Comparison of ENCODE assay signal across 12 mouse cellular contexts in the genomic region with DNA sequence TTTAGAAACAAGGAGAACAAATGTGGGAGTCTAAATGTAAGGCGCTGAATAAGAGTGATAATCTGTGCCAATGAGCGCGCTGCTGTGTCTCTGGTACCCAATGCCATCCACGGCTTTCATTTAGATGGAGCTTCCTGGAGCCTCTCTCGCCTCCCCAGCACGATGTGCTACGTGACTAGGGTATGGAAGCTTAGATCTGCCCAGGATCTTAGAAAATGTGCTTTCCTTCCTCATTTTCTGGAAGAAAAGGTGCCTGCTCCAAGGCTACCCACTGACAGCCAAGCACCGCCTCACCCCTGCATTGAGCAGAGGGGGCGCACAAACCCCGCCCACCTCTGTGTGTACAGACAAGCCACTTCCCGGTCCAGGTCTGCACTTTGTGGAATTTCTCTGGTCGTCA. TPM values are rescaled to one million over a fixed set of nuclear protein-coding genes. Genes with fewer than 3 reads are reported as not detected.
DNase-seq lines count a peak whose midpoint lies in the region; ATAC-seq and TF ChIP-seq lines count a peak whose summit lies in the region.
"Had no signal": no experiment of that assay in that cellular context is flagged by ENCODE, and none has a peak within 500 bp of the region (broad histone marks: within the 10 kb centered on the region; RNA-seq: fewer than 3 reads in every experiment).

No protein-coding gene starts in this region.

- no peak for TF ChIP-seq CTCF in left cerebral cortex, adult 2 months (IDR thresholded peaks at IDR 0.05)
- TF ChIP-seq CTCF in stomach, postnatal 0 days (IDR thresholded peaks at IDR 0.05; ENCODE audit: low read depth) = no peak
- no peak for TF ChIP-seq CTCF in intestine, postnatal 0 days (IDR thresholded peaks at IDR 0.05; ENCODE audit: low read depth)

- no peak for ATAC-seq in stomach, postnatal 0 days (ENCODE audit: low FRiP score, low TSS enrichment)
- ATAC-seq in intestine, postnatal 0 days = no peak

- no peaks in the 10 kb centered on the region for H3K4me1 ChIP-seq in stomach, postnatal 0 days (replicated peaks; ENCODE audit: control insufficient read depth, insufficient read depth)
- H3K4me1 ChIP-seq in intestine, postnatal 0 days (replicated peaks; ENCODE audit: control insufficient read depth, insufficient read depth, low read length) = no peaks in the 10 kb centered on the region
- H3K4me1 ChIP-seq: heart, embryonic 15.5 days; stomach, embryonic 15.5 days had no signal

- WGBS in stomach, postnatal 0 days = 53% methylated on average over 12 of the region's 12 CpGs
- 54% methylated on average over 12 of the region's 12 CpGs for WGBS in intestine, postnatal 0 days

- H3K9ac ChIP-seq in stomach, postnatal 0 days (ENCODE audit: low read length) = no peak overlapping the region
- no peak overlapping the region for H3K9ac ChIP-seq in intestine, postnatal 0 days (ENCODE audit: low read depth, low read length)
- H3K9ac ChIP-seq: heart, embryonic 15.5 days; stomach, embryonic 15.5 days had no signal

- peak; percentile 67 to 77 for DNase-seq in layer of hippocampus, adult 18-20 months (ENCODE audit: low spot score in 2 of 2)
- DNase-seq in layer of hippocampus, adult 9-10 months (ENCODE audit: low spot score) = no peak
- peak; percentile 60 to 75 for DNase-seq in frontal cortex, postnatal 10 days (ENCODE audit: low spot score in 2 of 2)
- DNase-seq in left cerebral cortex, adult 2 months (ENCODE audit: extremely low spot score in 1 of 2, low spot score in 2 of 2) = peak; percentile 63 to 69
- DNase-seq in right cerebral cortex, postnatal 14 days = peak; percentile 67
- no peak for DNase-seq in stomach, postnatal 0 days (ENCODE audit: low spot score)
- DNase-seq: gastrocnemius, adult 2 months; kidney, adult 18-20 months; lung, adult 18-20 months had no signal

- H3K36me3 ChIP-seq in stomach, postnatal 0 days (ENCODE audit: control insufficient read depth, insufficient read depth, low read length) = no peaks in the 10 kb centered on the region
- H3K36me3 ChIP-seq in intestine, postnatal 0 days (ENCODE audit: control insufficient read depth, insufficient read depth) = no peaks in the 10 kb centered on the region
- H3K36me3 ChIP-seq: heart, embryonic 15.5 days; stomach, embryonic 15.5 days had no signal

- H3K9me3 ChIP-seq in stomach, postnatal 0 days (ENCODE audit: control insufficient read depth, low read length) = no peaks in the 10 kb centered on the region
- no peaks in the 10 kb centered on the region for H3K9me3 ChIP-seq in intestine, postnatal 0 days (ENCODE audit: control insufficient read depth)
- H3K9me3 ChIP-seq: heart, embryonic 15.5 days; stomach, embryonic 15.5 days had no signal

- peak overlapping the region; percentile 91 for H3K27ac ChIP-seq in left cerebral cortex, adult 2 months
- H3K27ac ChIP-seq in stomach, postnatal 0 days (replicated peaks) = no peak overlapping the region
- no peak overlapping the region for H3K27ac ChIP-seq in intestine, postnatal 0 days (ENCODE audit: low read depth, low read length)
- H3K27ac ChIP-seq: gastrocnemius, adult 2 months; heart, embryonic 15.5 days; stomach, embryonic 15.5 days had no signal

- intact Hi-C loops in left cerebral cortex, adult 2 months (cut with DNase I) = loop anchor here (1.0 to 2.0 kb wide), 4 partner anchors 18 to 139 kb away; no protein-coding TSS in a partner anchor

- no peaks in the 10 kb centered on the region for H3K27me3 ChIP-seq in stomach, postnatal 0 days (ENCODE audit: control insufficient read depth, insufficient read depth, low read length)
- no peaks in the 10 kb centered on the region for H3K27me3 ChIP-seq in intestine, postnatal 0 days (replicated peaks; ENCODE audit: control insufficient read depth, insufficient read depth, low read length)

- peak overlapping the region; percentile 17; the same call in 1 of the 2 replicates for H3K4me3 ChIP-seq in left cerebral cortex, adult 2 months
- no peak overlapping the region for H3K4me3 ChIP-seq in stomach, postnatal 0 days (ENCODE audit: low read depth, low read length)
- no peak overlapping the region for H3K4me3 ChIP-seq in intestine, postnatal 0 days (ENCODE audit: low read depth, low read length)
- H3K4me3 ChIP-seq: gastrocnemius, adult 2 months; heart, embryonic 15.5 days; stomach, embryonic 15.5 days had no signal

- no peak overlapping the region for H3K4me2 ChIP-seq in stomach, postnatal 0 days (replicated peaks; ENCODE audit: low read depth)
- H3K4me2 ChIP-seq in intestine, postnatal 0 days (replicated peaks; ENCODE audit: low read depth) = no peak overlapping the region
- H3K4me2 ChIP-seq: heart, embryonic 15.5 days; stomach, embryonic 15.5 days had no signal

- TF ChIP-seq EP300 in stomach, postnatal 0 days (optimal IDR thresholded peaks at IDR 0.05) = no peak

RNA-seq across cellular contexts. Expression of a gene that starts 6.0 kb away (rescaled TPM):
- 100 to 1,000 TPM; 382 to 423 TPM for total RNA-seq in layer of hippocampus, adult 18-20 months (2021)
- 100 to 1,000 TPM; 282 to 283 TPM for total RNA-seq in left cerebral cortex, adult 2 months (2021)
- polyA plus RNA-seq in stomach, postnatal 0 days (2015; fragmentation: Nextera tagmentation; extraction: Ambion mirVana) = 7.5 and 8.5 TPM in 2 replicates
- 7.2 and 7.8 TPM in 2 replicates for polyA plus RNA-seq in intestine, postnatal 0 days (2015; fragmentation: Nextera tagmentation; extraction: Ambion mirVana)

Comparison
In these comparisons a context has a peak if more than half of its experiments do, and no peak if none do; other contexts are left out.
1. DNase-seq: peak in layer of hippocampus, adult 18-20 months (2 of 2), frontal cortex, postnatal 10 days (2 of 2), left cerebral cortex, adult 2 months (2 of 2) and right cerebral cortex, postnatal 14 days (single experiment); none in layer of hippocampus, adult 9-10 months (single experiment) and stomach, postnatal 0 days (single experiment).